Mouse (Mus musculus) stomach, adult 2 months (tissue): ENCODE data around the gene Olfr803. TPM values are rescaled to one million over a fixed set of nuclear protein-coding genes. Genes with fewer than 3 reads are reported as not detected.

Experiments
- polyA plus RNA-seq: library from polyadenylated mRNA; depleted of rRNA; stranded (reverse); fragments of >200 nt; gene quantifications from 2 replicates; pipeline ENCODE4 v1.2.3, GENCODE M21; 2012; rRNA removed

Olfr803 gene
- polyA plus RNA-seq, result not detected in 2 replicates

GRCm38 (mm10) chr10:129694186-129694585, at the start of gene Olfr803:
Gene Olfr803, minus strand, starts transcription at chr10:129694286.

GRCm38 (mm10) chr10:129741821-129742220, 47.7 kb upstream of the Olfr803 start, which contains the start of gene Olfr806:
Gene Olfr806, minus strand, starts transcription at chr10:129741921.

GRCm38 (mm10) chr10:129729275-129729674, 35.2 kb upstream of the Olfr803 start, which contains the start of gene Olfr805:
Gene Olfr805, minus strand, starts transcription at chr10:129729375.

GRCm38 (mm10) chr10:129702910-129703309, 8.8 kb upstream of the Olfr803 start, which contains the start of gene Olfr804:
Gene Olfr804, plus strand, starts transcription at chr10:129703210.

GRCm38 (mm10) chr10:129688069-129688468, 6.0 kb downstream of the Olfr803 start, which contains the start of gene Olfr802:
Gene Olfr802, minus strand, starts transcription at chr10:129688169.

GRCm38 (mm10) chr10:129673765-129674164, 20.3 kb downstream of the Olfr803 start, which contains the start of gene Olfr801:
Gene Olfr801, minus strand, starts transcription at chr10:129673865.

GRCm38 (mm10) chr10:129657394-129657793, 36.7 kb downstream of the Olfr803 start, which contains the start of gene Olfr800:
Gene Olfr800, plus strand, starts transcription at chr10:129657694.

Other genes with a start within 250 kb of the Olfr803 start
- gene Olfr787, start 232.4 kb downstream of the Olfr803 start, polyA plus RNA-seq, result not detected in 2 replicates
- not detected in 2 replicates for gene Olfr788, start 223.3 kb downstream of the Olfr803 start, polyA plus RNA-seq
- gene Olfr789, start 209.5 kb downstream of the Olfr803 start, polyA plus RNA-seq, result not detected in 2 replicates
- not detected in 2 replicates for gene Olfr790, start 195.8 kb downstream of the Olfr803 start, polyA plus RNA-seq
- not detected in 2 replicates for gene Olfr791, start 172.5 kb downstream of the Olfr803 start, polyA plus RNA-seq
- gene Olfr792, start 155.1 kb downstream of the Olfr803 start, polyA plus RNA-seq, result not detected in 2 replicates
- gene Olfr794, start 126.6 kb downstream of the Olfr803 start, polyA plus RNA-seq, result not detected in 2 replicates
- not detected in 2 replicates for gene Olfr796, start 81.7 kb downstream of the Olfr803 start, polyA plus RNA-seq
- gene Olfr798, start 66.4 kb downstream of the Olfr803 start, polyA plus RNA-seq, result not detected in 2 replicates
- not detected in 2 replicates for gene Olfr799, start 56.8 kb downstream of the Olfr803 start, polyA plus RNA-seq
- not detected in 2 replicates for gene Olfr800, start 36.6 kb downstream of the Olfr803 start, polyA plus RNA-seq
- gene Olfr801, start 20.4 kb downstream of the Olfr803 start, polyA plus RNA-seq, result not detected in 2 replicates
- not detected in 2 replicates for gene Olfr802, start 6.1 kb downstream of the Olfr803 start, polyA plus RNA-seq
- gene Olfr804, start 8.9 kb upstream of the Olfr803 start, polyA plus RNA-seq, result not detected in 2 replicates
- gene Olfr805, start 35.1 kb upstream of the Olfr803 start, polyA plus RNA-seq, result not detected in 2 replicates
- gene Olfr806, start 47.6 kb upstream of the Olfr803 start, polyA plus RNA-seq, result not detected in 2 replicates
- not detected in 2 replicates for gene Olfr807, start 63.5 kb upstream of the Olfr803 start, polyA plus RNA-seq
- gene Olfr808, start 71.2 kb upstream of the Olfr803 start, polyA plus RNA-seq, result not detected in 2 replicates
- not detected in 2 replicates for gene Olfr809, start 80.4 kb upstream of the Olfr803 start, polyA plus RNA-seq
- not detected in 2 replicates for gene Olfr810, start 100.6 kb upstream of the Olfr803 start, polyA plus RNA-seq
- gene Olfr811, start 110.1 kb upstream of the Olfr803 start, polyA plus RNA-seq, result not detected in 2 replicates
- not detected in 2 replicates for gene Olfr812, start 151.8 kb upstream of the Olfr803 start, polyA plus RNA-seq
- not detected in 2 replicates for gene Olfr813, start 161.1 kb upstream of the Olfr803 start, polyA plus RNA-seq
- not detected in 2 replicates for gene Olfr814, start 185.6 kb upstream of the Olfr803 start, polyA plus RNA-seq
- gene Olfr815, start 211.6 kb upstream of the Olfr803 start, polyA plus RNA-seq, result not detected in 2 replicates
- gene Olfr816, start 221.3 kb upstream of the Olfr803 start, polyA plus RNA-seq, result not detected in 2 replicates